Mouse (Mus musculus): Measurements from ENCODE around the gene Cox18. TPM values are rescaled to one million over a fixed set of nuclear protein-coding genes. Genes with fewer than 3 reads are reported as not detected.
A peak's percentile ranks its signal among the peaks of the same experiment; 100 is the strongest.
"Not testable (repeated sequence)": the region's sequence is repeated elsewhere in the genome, so short reads cannot be mapped to it uniquely, and the experiment has no call there.

Gene Cox18
- total RNA-seq (2015): 13.4 and 19.3 TPM in 2 replicates
- 4.1 and 7.2 TPM in 2 replicates for total RNA-seq (2017)

DNA sequence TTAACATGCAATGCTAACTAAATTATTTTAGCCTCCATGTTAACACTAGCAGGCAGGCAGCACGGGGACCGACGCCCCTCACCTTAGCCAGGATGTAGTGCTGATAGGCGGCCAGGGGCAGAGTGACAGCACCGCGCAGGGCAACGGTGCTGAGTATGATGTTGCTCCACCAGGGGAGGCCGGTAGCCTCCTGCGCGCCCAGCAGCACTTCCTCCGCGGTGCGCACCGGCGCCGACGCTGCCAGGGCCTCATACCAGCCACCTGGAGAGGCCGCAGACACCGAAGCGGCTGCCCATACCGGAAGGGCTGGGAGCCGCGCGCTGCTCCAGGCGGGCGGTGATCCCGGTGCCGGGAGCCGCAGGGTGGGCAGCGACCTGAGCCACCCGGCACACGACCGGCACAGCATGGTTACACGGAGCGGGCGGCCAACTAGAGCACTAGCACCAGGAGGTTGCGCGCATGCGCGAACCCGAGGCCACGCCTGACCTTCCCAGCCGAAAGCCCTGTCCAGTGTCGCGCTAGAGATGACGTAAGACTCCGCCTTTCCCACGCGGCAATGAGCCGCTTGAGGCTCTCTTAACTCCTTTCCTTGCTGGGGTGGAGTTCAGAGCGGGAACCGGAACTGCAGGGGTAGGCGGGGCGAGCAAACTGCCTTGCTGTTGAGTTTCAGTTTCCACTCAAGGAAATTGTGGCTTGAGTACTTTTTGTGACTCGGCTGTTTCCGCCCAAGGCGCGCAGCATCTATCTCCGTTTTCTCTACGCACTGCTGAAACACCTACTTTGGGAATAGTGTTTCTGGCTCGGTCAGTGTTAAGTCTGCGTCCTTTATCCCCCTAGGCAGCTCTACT lies at the start of gene Cox18:
TSS of gene Cox18 (minus strand) at position 468 of the 848 bp plus-strand sequence.
- peak; percentile 95 for ATAC-seq (ENCODE audit: poor library complexity, severe bottlenecking)

DNA sequence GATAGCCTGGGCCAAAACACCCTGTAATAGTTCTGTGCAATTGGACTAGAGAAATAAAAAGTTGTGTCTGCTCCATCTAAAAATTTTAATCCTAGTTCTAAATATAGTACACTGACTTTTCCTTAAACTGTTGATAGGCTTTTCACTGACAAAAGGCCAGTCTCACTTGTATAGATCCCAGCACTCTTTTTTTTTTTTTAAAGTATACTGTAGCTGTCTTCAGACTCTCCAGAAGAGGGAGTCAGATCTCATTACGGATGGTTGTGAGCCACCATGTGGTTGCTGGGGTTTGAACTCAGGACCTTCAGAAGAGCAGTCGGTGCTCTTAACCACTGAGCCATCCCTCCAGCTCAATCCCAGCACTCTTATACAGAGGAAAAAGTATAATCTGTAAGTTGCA lies 38.4 kb upstream of the Cox18 start:
- ATAC-seq (ENCODE audit: poor library complexity, severe bottlenecking): not testable (repeated sequence)

DNA sequence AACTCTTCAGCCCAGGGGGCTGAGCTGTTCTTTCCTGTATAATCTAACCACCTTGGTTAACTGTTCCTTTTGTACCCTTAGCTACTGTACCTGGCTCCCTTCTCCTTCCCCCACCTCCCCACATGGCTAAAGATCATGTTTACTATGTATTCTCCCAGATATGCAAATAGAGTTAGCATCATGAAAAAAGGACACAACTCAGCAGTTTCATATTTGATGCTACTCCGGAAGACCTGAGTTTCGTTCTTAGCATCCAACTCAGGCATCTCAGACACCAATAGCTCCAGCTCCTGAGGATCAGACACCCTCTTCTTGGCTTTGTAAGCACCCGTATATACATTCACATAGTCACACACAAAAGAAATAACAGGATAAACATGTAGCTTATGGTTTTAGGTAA lies 33.2 kb upstream of the Cox18 start:
- ATAC-seq (ENCODE audit: poor library complexity, severe bottlenecking): no peak

DNA sequence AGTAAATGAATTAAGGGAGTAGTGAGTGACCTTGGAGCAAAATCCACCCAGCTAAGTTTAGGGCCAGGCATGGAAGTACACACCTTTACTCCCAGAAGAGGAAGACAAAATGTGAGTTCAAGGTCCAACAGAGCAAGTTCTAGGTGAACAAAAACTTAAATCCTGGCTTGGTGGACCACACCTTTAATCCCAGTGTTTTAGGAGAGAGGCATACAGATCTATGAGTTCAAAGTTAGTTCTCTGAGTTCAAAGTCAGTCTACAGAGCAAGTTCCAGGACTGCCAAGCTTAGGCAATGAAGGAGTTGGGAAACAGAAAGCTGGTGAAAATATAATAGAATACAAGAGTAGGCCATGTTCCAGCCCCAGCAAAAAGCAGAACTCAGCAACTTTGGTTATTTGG lies 23.7 kb upstream of the Cox18 start:
- no peak for ATAC-seq (ENCODE audit: poor library complexity, severe bottlenecking)

DNA sequence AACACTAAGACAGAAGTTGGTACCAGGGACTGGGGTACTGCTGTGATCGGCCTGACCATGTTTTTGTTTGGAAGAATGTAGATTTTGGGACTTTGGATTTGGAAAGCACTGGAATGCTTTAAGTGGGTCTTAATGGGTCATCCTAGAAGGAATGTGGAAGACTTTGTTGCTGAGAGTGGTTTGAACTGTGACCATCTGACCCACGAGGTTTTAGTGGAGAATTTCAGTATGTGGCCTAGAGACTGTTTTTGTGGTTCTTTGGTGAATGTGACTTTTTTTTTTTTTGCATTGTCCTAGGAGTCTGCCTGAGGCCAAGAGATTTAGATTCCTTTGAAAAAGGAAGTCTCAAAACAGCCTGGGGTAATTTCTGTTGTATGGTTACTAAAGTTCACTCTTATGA lies 23.2 kb upstream of the Cox18 start:
- no peak for ATAC-seq (ENCODE audit: poor library complexity, severe bottlenecking)

DNA sequence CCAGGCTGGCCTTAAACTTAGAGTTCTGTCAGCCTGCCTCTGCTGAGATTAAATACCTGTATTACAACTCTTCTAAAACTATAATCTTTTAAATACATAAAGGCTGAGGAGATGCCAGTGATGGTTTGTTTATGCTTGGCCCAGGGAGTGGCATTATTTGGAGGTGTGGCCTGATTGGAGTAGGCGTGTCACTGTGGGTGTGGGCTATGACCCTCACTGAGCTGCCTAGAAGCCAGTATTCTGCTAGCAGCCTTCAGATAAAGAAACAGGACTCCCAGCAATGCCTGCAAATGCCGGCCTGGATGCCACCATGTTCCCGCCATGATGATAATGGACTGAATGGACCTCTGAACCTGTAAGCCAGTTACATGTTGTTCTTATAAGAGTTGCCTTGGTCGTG lies 22.8 kb upstream of the Cox18 start:
- ATAC-seq (ENCODE audit: poor library complexity, severe bottlenecking): no peak

DNA sequence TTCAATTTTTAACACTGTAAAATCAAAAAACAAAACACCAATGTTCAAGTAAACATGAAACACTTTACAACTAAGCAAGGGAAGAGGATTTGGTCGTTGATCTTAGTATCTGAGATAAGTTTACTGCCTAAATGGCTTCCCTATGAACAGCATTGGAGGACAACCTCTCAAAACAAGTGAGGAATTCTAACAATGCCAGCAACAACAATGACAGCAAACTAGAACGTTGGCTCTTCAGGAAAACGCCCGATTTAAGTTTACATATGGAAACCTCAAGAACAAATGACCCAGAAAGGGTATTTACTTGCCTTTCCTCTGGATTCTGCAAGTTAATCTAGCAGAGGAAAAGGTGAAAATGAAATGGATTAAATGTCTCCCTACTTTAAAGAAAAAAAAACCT lies 21.6 kb upstream of the Cox18 start:
- ATAC-seq (ENCODE audit: poor library complexity, severe bottlenecking): no peak

DNA sequence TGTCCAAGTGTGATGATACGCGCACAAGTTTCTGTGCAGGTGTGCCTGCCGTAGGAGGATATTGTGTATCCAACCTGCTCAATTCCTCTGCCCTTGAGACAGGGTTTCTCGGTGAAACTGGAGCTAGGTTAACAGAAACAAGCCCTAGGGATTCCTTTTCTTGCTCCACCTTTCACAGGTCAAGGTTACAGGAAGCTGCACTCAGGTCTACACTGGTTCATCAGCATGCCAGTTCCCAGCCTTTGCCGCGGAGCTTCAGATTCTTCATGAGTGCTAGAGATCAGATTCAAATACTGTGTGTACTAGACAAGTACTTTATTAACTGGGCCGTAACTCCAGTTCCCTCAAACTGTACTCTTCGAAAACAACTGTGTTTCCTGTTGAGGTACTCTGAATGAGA lies 11.4 kb upstream of the Cox18 start:
- ATAC-seq (ENCODE audit: poor library complexity, severe bottlenecking): no peak

DNA sequence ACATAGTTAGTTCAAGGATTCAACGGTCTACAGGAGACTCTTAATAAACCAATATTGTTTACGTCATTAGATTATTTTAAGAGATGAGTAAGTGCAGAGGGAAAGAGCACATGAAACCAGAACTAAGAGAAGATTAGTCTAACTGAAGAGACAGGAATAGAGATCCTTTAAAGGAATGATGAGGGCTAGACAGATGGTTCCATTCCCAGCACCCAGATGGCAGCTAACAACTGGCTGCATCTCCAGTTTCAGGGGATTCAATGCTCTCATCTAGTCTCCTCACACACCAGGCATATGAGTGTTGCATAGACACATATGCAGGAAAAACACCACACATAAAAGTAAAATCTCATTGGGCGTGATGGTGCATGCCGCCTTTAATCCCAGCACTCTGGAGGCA lies 9.5 kb upstream of the Cox18 start:
- ATAC-seq (ENCODE audit: poor library complexity, severe bottlenecking): no peak

DNA sequence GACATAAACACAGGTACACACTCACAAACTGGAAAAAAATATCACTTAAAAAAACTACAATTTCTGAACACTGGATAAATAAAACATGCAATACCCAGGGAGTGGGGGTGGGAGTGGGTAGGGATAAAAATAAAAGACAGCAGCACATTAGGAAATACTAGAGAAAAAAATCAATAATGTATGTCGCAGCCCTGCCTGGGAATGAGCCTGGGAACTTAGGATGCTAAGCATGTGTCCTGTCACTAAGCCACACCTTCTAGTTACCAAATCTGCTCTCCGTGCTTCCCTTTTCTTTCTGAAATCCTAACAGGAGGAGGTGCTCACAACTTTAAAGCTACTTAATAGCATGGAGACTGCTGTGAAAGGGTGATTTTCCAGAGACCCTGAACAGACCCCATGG lies 6.0 kb upstream of the Cox18 start:
- ATAC-seq (ENCODE audit: poor library complexity, severe bottlenecking): no peak

DNA sequence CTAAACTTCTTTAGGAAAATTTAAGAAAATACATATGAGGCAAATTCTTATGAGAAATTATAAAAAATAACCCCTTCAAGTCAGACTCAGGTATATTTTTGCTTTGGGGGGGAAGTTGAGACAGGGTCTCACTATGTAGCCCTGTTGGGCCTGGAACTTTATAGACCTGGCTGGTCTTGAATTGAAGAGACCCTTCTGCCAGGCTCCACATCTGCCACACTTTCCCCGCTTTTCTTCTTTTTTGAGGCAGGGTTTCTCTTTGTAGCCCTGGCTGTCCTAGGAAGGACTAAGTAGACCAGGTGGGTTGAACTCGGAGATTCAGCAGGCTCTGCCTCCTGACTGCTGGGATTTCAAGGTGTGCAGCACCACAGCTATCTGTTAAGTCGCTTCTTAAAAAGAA lies 2.9 kb upstream of the Cox18 start:
- no peak for ATAC-seq (ENCODE audit: poor library complexity, severe bottlenecking)

DNA sequence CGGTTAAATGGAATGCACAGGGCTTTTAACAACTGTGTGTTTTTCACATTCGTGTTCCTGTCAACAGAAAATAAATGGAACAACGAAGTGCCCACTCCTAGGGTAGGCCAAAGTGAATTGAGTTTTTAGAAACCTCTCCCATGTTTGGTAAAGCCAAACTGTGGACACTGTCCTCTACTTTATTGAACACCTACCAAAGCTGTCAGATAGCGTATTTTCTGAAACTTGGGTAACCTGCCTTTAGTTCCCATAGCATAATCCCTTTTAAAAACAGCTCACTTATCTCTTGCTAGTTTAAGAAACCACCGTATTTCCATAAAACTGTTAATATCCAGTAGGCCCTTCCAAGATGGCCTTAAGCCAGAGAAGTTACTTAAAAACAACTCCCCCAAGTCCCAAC lies 929 bp upstream of the Cox18 start:
- ATAC-seq (ENCODE audit: poor library complexity, severe bottlenecking): no peak

DNA sequence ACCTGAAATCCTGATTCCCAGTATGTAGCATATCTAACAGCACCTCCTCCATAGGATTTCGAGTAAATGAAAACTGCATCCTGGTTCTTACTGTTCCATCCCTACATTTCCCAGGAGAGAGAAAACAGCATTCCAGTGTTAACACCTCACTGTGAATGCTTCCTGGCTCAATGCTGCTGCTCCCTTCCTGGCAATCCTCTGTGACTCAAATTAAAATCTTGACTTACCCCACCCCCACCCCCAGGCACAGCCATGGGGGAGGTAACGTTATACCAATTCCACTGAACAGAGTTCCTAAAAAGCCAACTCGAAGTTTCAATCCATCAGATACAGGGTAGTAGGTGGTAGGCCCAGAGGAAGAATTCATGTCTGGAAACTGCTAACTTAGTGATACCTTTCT lies 864 bp downstream of the Cox18 start:
- no peak for ATAC-seq (ENCODE audit: poor library complexity, severe bottlenecking)

DNA sequence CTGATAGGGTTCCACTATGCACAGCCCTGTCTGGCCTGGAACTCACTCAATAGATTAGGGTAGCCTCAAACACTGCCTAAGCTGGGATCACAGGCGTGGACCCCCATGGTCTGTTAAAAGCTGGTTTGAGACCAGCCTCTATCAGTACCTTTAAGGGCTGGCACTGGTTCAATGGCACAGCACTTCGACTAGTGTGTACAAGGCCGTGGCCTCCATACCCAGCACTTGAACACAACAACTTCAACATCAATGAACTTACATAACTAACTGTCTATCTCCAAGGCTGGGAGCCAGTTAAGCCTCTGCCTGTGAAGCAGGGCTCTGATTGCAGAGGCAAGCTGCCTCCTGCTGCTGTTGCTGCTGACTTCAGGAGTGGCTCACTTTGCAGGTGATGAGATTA lies 6.0 kb downstream of the Cox18 start:
- ATAC-seq (ENCODE audit: poor library complexity, severe bottlenecking): no peak

DNA sequence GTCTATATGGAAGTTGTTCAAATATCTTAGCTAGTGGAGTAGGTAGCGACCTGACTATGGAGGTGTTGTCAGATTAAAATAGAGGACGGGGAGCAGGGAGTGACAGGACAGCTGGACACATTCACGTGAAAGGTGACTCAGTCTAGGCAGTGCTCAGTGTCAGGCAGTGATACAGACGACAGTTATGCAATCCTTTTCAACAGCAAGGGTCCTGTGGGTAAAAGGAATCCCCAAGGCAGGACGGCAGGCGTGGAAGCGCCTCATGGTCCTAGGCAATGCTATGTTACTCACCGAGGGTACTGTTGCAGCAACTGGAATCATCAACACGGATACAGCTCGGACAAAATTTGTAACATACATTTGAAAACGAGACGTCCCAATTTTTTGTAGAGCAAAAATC lies 6.6 kb downstream of the Cox18 start:
- ATAC-seq (ENCODE audit: poor library complexity, severe bottlenecking): no peak

DNA sequence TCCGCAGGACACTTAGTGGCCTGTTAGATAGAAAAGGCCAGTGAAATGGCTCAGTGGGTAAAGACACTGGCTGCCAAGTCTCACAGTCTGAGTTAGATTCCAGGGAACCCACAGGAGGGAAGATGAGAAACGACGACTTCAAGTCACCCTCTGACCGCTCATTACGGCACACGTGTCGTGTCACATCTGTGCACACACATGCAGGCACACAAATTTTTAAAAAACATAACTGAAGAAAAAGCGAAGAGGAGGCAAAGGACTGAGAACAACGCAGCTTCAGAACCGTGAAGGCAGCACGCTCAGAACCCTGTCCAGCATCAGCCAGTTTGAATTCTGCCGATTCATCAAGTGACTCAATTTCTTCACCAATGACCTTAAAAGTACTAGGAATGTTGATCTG lies 10.4 kb downstream of the Cox18 start:
- ATAC-seq (ENCODE audit: poor library complexity, severe bottlenecking): no peak

DNA sequence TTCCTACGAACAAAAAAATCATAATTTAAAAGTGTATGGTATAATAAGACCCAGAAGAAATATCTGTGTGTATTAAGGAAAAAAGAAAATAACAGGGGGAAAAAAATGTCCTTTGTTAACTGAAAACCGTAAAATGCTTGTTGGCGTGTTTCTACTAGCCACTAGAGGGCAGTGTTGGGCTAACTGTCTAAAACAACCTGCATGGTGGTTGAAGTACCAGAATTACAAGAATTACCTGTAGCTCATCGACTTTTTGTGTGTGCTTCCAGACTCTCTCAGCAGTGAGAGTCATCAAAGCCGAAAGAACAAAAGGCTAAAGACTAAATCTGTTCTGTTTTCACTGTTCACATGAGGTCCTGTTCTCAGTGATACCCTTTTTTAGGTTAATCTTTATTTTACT lies 20.6 kb downstream of the Cox18 start:
- ATAC-seq (ENCODE audit: poor library complexity, severe bottlenecking): peak; percentile 74

DNA sequence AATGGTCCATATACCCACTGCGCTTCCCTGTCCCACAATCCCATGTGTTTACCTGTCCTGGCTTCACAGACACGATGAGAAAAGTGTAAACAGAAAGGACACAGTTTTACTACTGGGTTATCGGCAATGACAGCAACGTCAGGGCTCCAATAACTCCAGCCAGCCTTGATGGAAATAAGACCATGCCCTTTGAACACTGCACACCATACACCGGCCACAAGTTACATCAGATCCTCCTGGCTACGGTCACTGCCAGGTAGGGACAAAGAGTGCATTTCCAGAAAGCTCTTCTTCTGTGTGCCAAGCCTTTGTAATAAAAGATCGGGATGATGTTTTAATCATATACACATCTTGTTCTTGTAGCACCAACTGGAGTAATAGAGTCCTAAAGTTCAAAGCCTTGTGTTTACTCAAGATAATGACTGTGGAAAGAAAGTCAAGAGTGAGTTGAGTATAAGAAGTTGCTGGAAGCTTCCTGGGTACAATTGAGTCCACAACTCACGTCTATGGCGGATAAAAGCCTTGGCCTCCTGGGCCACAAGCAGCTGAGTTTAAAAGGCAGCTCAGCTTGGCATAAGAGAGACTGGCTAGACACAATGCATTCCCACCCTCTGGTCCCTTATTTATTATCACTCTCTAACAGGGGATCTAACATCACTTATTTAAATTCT lies 21.2 kb downstream of the Cox18 start:
- no peak for ATAC-seq (ENCODE audit: poor library complexity, severe bottlenecking)

DNA sequence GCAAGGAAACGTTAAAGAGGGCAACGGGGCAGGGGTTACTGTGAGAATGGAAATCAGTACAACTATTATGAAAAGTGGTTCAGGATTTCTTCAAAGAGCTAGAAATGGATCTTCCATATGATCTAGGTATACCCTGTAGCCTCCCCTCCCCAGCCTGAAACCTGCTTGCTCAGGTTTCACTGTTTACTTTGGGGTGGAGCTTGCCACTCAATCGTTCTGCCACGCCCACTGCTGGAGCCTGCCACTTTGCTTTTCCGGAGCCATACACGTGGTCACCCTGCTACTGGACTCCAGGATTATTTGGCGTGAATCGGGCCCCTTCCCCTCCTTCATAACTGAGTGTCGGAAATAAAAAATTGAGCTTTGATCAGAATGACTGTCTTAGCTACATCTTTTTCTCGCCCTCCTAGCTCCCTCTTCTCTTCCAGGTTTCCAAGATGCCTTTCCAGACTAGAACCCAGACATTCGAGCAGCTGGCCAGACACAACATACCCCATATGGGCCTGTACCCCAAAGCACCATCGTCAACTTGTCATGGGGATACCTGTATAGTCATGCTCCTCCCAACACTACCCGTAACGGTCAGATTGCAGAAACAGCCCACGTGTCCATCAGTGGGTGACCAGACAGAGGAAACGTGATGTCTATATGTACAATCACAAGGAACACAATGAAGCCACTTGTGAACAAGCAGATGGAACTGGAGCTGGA lies 23.7 kb downstream of the Cox18 start:
- no peak for ATAC-seq (ENCODE audit: poor library complexity, severe bottlenecking)

DNA sequence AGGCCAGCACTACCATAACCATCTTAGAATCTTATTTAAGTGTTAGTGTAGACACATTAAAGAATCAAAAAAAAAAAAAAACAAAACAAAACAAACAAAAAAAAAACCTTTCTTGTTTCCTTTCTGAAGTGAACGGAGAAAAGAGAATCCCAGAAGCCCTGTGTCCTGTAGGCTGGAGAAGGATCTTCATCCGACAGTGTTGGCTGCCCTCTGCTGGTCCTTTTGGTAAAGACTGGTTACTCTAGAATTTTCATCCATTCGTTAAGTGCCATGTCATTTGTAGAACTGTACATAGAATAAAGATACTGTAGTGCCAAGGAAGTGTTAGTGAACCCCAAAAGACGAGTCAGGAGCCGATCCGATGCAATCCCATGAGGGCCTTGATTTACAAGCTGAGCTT lies 29.0 kb downstream of the Cox18 start:
- ATAC-seq (ENCODE audit: poor library complexity, severe bottlenecking): no peak

DNA sequence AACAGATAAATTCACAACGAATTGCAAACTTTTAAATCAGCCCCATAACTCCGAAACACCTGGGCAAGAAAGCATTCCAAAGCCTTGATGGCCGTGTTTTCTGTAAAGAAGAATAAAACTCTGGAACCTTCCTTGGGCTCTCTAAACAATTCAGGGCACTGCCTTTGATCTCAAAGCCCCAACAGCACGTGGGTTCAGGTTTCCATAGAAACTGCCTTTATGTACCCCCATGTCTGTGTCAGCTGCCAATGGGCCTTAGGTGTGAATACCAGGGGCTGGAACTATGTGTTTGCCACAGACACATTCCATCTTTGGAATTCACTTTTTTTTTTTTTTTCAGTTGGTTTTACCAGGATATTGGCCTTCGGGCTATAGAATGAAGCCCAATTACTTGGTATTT lies 41.0 kb downstream of the Cox18 start:
- ATAC-seq (ENCODE audit: poor library complexity, severe bottlenecking): no peak

DNA sequence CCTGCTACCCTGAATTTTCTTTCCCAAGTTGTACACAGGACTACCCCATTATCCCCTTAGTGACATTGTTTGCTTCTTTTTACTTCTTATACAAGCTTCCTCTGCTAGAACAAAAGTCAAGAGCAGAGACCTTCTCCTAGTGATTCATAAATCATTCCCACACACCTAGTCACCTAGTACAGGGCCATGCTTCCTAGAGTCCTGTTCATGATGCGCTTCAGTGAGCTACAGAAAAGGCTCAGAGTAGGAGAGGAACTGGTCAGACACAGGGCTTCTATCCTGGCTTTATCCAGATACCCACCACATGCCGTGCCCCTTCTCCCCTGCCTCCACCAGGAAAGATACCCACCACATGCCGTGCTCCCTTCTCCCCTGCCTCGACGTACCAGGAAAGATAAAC lies 44.7 kb downstream of the Cox18 start:
- no peak for ATAC-seq (ENCODE audit: poor library complexity, severe bottlenecking)
